Mouse (Mus musculus): Measurements from ENCODE around the gene Tgfbr1. TPM values are rescaled to one million over a fixed set of nuclear protein-coding genes. Genes with fewer than 3 reads are reported as not detected.

Gene Tgfbr1
- polyA plus RNA-seq (2012; ENCODE audit: low replicate concordance) = 2.8 and 3.1 TPM in 2 replicates

DNA sequence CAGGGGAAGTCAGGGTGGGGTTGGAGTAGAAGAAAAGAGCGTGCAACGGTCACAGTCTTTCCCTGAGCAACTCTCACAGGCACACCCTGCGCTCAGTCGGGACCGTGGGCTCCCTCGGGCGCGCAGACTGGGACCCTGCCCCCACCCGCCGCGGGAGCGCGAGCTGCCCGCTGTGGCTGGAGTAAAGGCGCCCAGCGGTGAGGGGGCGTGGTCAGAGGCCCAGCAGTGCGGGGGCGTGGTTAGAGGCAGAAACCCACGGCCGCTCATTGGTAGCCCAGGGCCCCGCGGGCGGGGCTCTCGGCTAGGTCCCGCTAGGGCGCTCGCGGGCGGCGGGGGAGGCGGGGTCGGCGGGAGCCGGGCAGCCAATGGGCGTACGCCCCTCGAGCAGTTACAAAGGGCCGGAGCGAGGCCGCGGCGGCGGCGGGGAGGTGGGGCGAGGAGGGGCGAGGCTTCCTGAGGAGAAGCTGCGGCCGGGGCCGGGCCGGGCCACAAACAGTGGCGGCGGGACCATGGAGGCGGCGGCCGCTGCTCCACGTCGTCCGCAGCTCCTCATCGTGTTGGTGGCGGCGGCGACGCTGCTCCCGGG, at the start of gene Tgfbr1:
Gene Tgfbr1 (plus strand): TSS at position 420 of the 586 bp plus-strand sequence.

Other genes starting within 250 kb of the Tgfbr1 start
- 0.24 and 0.68 TPM in 2 replicates for gene Col15a1, start 145.1 kb upstream of the Tgfbr1 start, polyA plus RNA-seq (2012; ENCODE audit: low replicate concordance)
- 4.7 and 12.4 TPM in 2 replicates for gene Alg2, start 121.1 kb downstream of the Tgfbr1 start, polyA plus RNA-seq (2012; ENCODE audit: low replicate concordance)
- gene Sec61b, start 121.4 kb downstream of the Tgfbr1 start, polyA plus RNA-seq (2012; ENCODE audit: low replicate concordance) = 106 and 336 TPM in 2 replicates

Data from hematopoietic multipotent progenitor cell, adult 10-12 weeks (in vitro differentiated cells).